Mouse (Mus musculus): ENCODE data around the gene Fgfr2. TPM values are rescaled to one million over a fixed set of nuclear protein-coding genes. Genes with fewer than 3 reads are reported as not detected.

Gene Fgfr2
- polyA plus RNA-seq, 1 experiment from 2014 or later: 93.4 TPM

- no peaks in the 10 kb centered on the region for H3K27me3 ChIP-seq (ENCODE audit: control insufficient read depth, insufficient read depth, low read length)
- H3K9me3 ChIP-seq (replicated peaks; ENCODE audit: control insufficient read depth, low read length): no peaks in the 10 kb centered on the region
- ATAC-seq (ENCODE audit: insufficient read depth, low FRiP score): no peak
- no peaks in the 10 kb centered on the region for H3K36me3 ChIP-seq (ENCODE audit: control insufficient read depth, insufficient read depth, low read length)
- H3K27ac ChIP-seq (ENCODE audit: low read length): no peak overlapping the region
- peaks cover 16% of the 10 kb centered on the region for H3K4me1 ChIP-seq (ENCODE audit: control insufficient read depth, insufficient read depth, low read length)
- H3K9ac ChIP-seq (ENCODE audit: low read length): no peak overlapping the region; the same call in 1 of the 2 replicates
- WGBS: 56% methylated on average over 9 of the region's 9 CpGs
- H3K4me3 ChIP-seq (replicated peaks; ENCODE audit: low read length): no peak overlapping the region
- H3K4me2 ChIP-seq (ENCODE audit: low read depth, low read length): no peak overlapping the region
Observed at GRCm38 (mm10) chr7:133059517-133060104, 63.5 kb downstream of the Fgfr2 start.

- no peaks in the 10 kb centered on the region for H3K36me3 ChIP-seq (ENCODE audit: control insufficient read depth, insufficient read depth, low read length)
- no peaks in the 10 kb centered on the region for H3K27me3 ChIP-seq (ENCODE audit: control insufficient read depth, insufficient read depth, low read length)
- H3K4me1 ChIP-seq (ENCODE audit: control insufficient read depth, insufficient read depth, low read length): peaks cover 16% of the 10 kb centered on the region
- H3K9ac ChIP-seq (ENCODE audit: low read length): no peak overlapping the region
- H3K27ac ChIP-seq (ENCODE audit: low read length): no peak overlapping the region
- WGBS: 58% methylated on average over 6 of the region's 6 CpGs
- no peak overlapping the region for H3K4me2 ChIP-seq (ENCODE audit: low read depth, low read length)
- ATAC-seq (ENCODE audit: insufficient read depth, low FRiP score): no peak
- H3K9me3 ChIP-seq (replicated peaks; ENCODE audit: control insufficient read depth, low read length): no peaks in the 10 kb centered on the region
- no peak overlapping the region for H3K4me3 ChIP-seq (replicated peaks; ENCODE audit: low read length)
Observed at GRCm38 (mm10) chr7:133059150-133059509, 64.0 kb downstream of the Fgfr2 start.

- H3K9ac ChIP-seq (ENCODE audit: low read length): no peak overlapping the region
- H3K4me3 ChIP-seq (replicated peaks; ENCODE audit: low read length): no peak overlapping the region
- H3K4me2 ChIP-seq (ENCODE audit: low read depth, low read length): no peak overlapping the region
- H3K4me1 ChIP-seq (ENCODE audit: control insufficient read depth, insufficient read depth, low read length): peaks cover 16% of the 10 kb centered on the region
- 83% methylated on average over 12 of the region's 12 CpGs for WGBS
- no peak overlapping the region for H3K27ac ChIP-seq (ENCODE audit: low read length)
- no peaks in the 10 kb centered on the region for H3K36me3 ChIP-seq (ENCODE audit: control insufficient read depth, insufficient read depth, low read length)
- no peaks in the 10 kb centered on the region for H3K9me3 ChIP-seq (replicated peaks; ENCODE audit: control insufficient read depth, low read length)
- ATAC-seq (ENCODE audit: insufficient read depth, low FRiP score): no peak
- H3K27me3 ChIP-seq (ENCODE audit: control insufficient read depth, insufficient read depth, low read length): no peaks in the 10 kb centered on the region
Observed at GRCm38 (mm10) chr7:133058496-133059149, 64.5 kb downstream of the Fgfr2 start.

- WGBS: 91% methylated on average over 8 of the region's 8 CpGs
- Histone ChIP-seq H3K9me3 (replicated peaks; ENCODE audit: control insufficient read depth, low read length) (no peaks in the 10 kb centered on the region), H3K27me3 (ENCODE audit: control insufficient read depth, insufficient read depth, low read length) (no peaks in the 10 kb centered on the region), H3K4me3 (replicated peaks; ENCODE audit: low read length) (no peak overlapping the region), H3K9ac (ENCODE audit: low read length) (no peak overlapping the region), H3K4me1 (ENCODE audit: control insufficient read depth, insufficient read depth, low read length) (peaks cover 30% of the 10 kb centered on the region), H3K4me2 (ENCODE audit: low read depth, low read length) (no peak overlapping the region), H3K36me3 (ENCODE audit: control insufficient read depth, insufficient read depth, low read length) (no peaks in the 10 kb centered on the region), H3K27ac (ENCODE audit: low read length) (no peak overlapping the region)
- no peak for ATAC-seq (ENCODE audit: insufficient read depth, low FRiP score)
Observed at GRCm38 (mm10) chr7:133056924-133057323, 66.2 kb downstream of the Fgfr2 start.

- Histone ChIP-seq H3K4me2 (ENCODE audit: low read depth, low read length) (no peak overlapping the region), H3K36me3 (ENCODE audit: control insufficient read depth, insufficient read depth, low read length) (no peaks in the 10 kb centered on the region), H3K27me3 (ENCODE audit: control insufficient read depth, insufficient read depth, low read length) (no peaks in the 10 kb centered on the region), H3K4me1 (ENCODE audit: control insufficient read depth, insufficient read depth, low read length) (peaks cover 19% of the 10 kb centered on the region), H3K9me3 (replicated peaks; ENCODE audit: control insufficient read depth, low read length) (no peaks in the 10 kb centered on the region), H3K9ac (ENCODE audit: low read length) (no peak overlapping the region), H3K4me3 (replicated peaks; ENCODE audit: low read length) (no peak overlapping the region), H3K27ac (ENCODE audit: low read length) (no peak overlapping the region)
- WGBS: 95% methylated on average over 5 of the region's 5 CpGs
- no peak for ATAC-seq (ENCODE audit: insufficient read depth, low FRiP score)
Observed at GRCm38 (mm10) chr7:133054486-133054885, 68.7 kb downstream of the Fgfr2 start.

GRCm38 (mm10) chr7:133053757-133054156 is 69.4 kb downstream of the Fgfr2 start:
- peaks cover 18% of the 10 kb centered on the region for H3K4me1 ChIP-seq (ENCODE audit: control insufficient read depth, insufficient read depth, low read length)
- H3K36me3 ChIP-seq (ENCODE audit: control insufficient read depth, insufficient read depth, low read length): no peaks in the 10 kb centered on the region
- no peak for ATAC-seq (ENCODE audit: insufficient read depth, low FRiP score)
- H3K4me2 ChIP-seq (ENCODE audit: low read depth, low read length): no peak overlapping the region
- peak overlapping the region; percentile 0; the same call in 1 of the 2 replicates for H3K27ac ChIP-seq (ENCODE audit: low read length)
- no peaks in the 10 kb centered on the region for H3K9me3 ChIP-seq (replicated peaks; ENCODE audit: control insufficient read depth, low read length)
- no peak overlapping the region for H3K9ac ChIP-seq (ENCODE audit: low read length)
- H3K27me3 ChIP-seq (ENCODE audit: control insufficient read depth, insufficient read depth, low read length): no peaks in the 10 kb centered on the region
- H3K4me3 ChIP-seq (replicated peaks; ENCODE audit: low read length): no peak overlapping the region
- 70% methylated on average over 9 of the region's 9 CpGs for WGBS

- Histone ChIP-seq H3K27me3 (ENCODE audit: control insufficient read depth, insufficient read depth, low read length) (no peaks in the 10 kb centered on the region), H3K9me3 (replicated peaks; ENCODE audit: control insufficient read depth, low read length) (no peaks in the 10 kb centered on the region), H3K4me2 (ENCODE audit: low read depth, low read length) (no peak overlapping the region), H3K9ac (ENCODE audit: low read length) (no peak overlapping the region), H3K36me3 (ENCODE audit: control insufficient read depth, insufficient read depth, low read length) (no peaks in the 10 kb centered on the region), H3K4me3 (replicated peaks; ENCODE audit: low read length) (no peak overlapping the region), H3K27ac (ENCODE audit: low read length) (peak overlapping the region; percentile 65), H3K4me1 (ENCODE audit: control insufficient read depth, insufficient read depth, low read length) (peaks cover 26% of the 10 kb centered on the region)
- peak; percentile 66; the same call in 1 of the 2 replicates for ATAC-seq (ENCODE audit: insufficient read depth, low FRiP score)
- 58% methylated on average over 8 of the region's 8 CpGs for WGBS
Observed at GRCm38 (mm10) chr7:133052819-133053218, 70.3 kb downstream of the Fgfr2 start.

- no peaks in the 10 kb centered on the region for H3K27me3 ChIP-seq (ENCODE audit: control insufficient read depth, insufficient read depth, low read length)
- WGBS: 53% methylated on average over 6 of the region's 6 CpGs
- ATAC-seq (ENCODE audit: insufficient read depth, low FRiP score): peak; percentile 22; the same call in 1 of the 2 replicates
- no peak overlapping the region for H3K4me3 ChIP-seq (replicated peaks; ENCODE audit: low read length)
- H3K27ac ChIP-seq (ENCODE audit: low read length): peak overlapping the region; percentile 35
- H3K9ac ChIP-seq (ENCODE audit: low read length): no peak overlapping the region
- H3K36me3 ChIP-seq (ENCODE audit: control insufficient read depth, insufficient read depth, low read length): no peaks in the 10 kb centered on the region
- peaks cover 32% of the 10 kb centered on the region for H3K4me1 ChIP-seq (ENCODE audit: control insufficient read depth, insufficient read depth, low read length)
- H3K9me3 ChIP-seq (replicated peaks; ENCODE audit: control insufficient read depth, low read length): no peaks in the 10 kb centered on the region
- H3K4me2 ChIP-seq (ENCODE audit: low read depth, low read length): peak overlapping the region; percentile 11; the same call in 1 of the 2 replicates
Observed at GRCm38 (mm10) chr7:133050681-133051080, 72.5 kb downstream of the Fgfr2 start.

- no peak for ATAC-seq (ENCODE audit: insufficient read depth, low FRiP score)
- H3K4me2 ChIP-seq (ENCODE audit: low read depth, low read length): no peak overlapping the region
- no peaks in the 10 kb centered on the region for H3K27me3 ChIP-seq (ENCODE audit: control insufficient read depth, insufficient read depth, low read length)
- no peaks in the 10 kb centered on the region for H3K9me3 ChIP-seq (replicated peaks; ENCODE audit: control insufficient read depth, low read length)
- no peaks in the 10 kb centered on the region for H3K36me3 ChIP-seq (ENCODE audit: control insufficient read depth, insufficient read depth, low read length)
- WGBS: 63% methylated on average over 3 of the region's 3 CpGs
- H3K9ac ChIP-seq (ENCODE audit: low read length): no peak overlapping the region
- H3K27ac ChIP-seq (ENCODE audit: low read length): peak overlapping the region; percentile 41
- H3K4me3 ChIP-seq (replicated peaks; ENCODE audit: low read length): no peak overlapping the region
- peaks cover 39% of the 10 kb centered on the region for H3K4me1 ChIP-seq (ENCODE audit: control insufficient read depth, insufficient read depth, low read length)
Observed at GRCm38 (mm10) chr7:133048085-133048630, 75.0 kb downstream of the Fgfr2 start.

Data from stomach, embryonic 16.5 days (tissue).